Mouse (Mus musculus) retina, embryonic 14.5 days (tissue): ENCODE results near the gene Mtss1l.

Experiments used
- DNase-seq: peaks from one replicate; pipeline ENCODE4 v3.0.0-alpha.2; 2015; ENCODE audit warnings: low spot score

The Mtss1l gene

GRCm38 (mm10) chr8:110720685-110721598 lies at the start of gene Mtss1l:
Mtss1l (plus strand) TSS chr8:110721476.
- peak; percentile 87 for DNase-seq

- no peak for DNase-seq
Observed at GRCm38 (mm10) chr8:110672133-110672532, 49.1 kb upstream of the Mtss1l start.

- no peak for DNase-seq
Observed at GRCm38 (mm10) chr8:110673168-110673567, 48.1 kb upstream of the Mtss1l start.

GRCm38 (mm10) chr8:110674589-110674988 lies 46.7 kb upstream of the Mtss1l start:
- no peak for DNase-seq

- no peak for DNase-seq
Observed at GRCm38 (mm10) chr8:110676702-110677101, 44.6 kb upstream of the Mtss1l start.

- no peak for DNase-seq
Observed at GRCm38 (mm10) chr8:110677174-110677660, 44.1 kb upstream of the Mtss1l start.

- no peak for DNase-seq
Observed at GRCm38 (mm10) chr8:110678989-110679388, 42.3 kb upstream of the Mtss1l start.

- DNase-seq, result no peak
Observed at GRCm38 (mm10) chr8:110687726-110688125, 33.5 kb upstream of the Mtss1l start.

- no peak for DNase-seq
Observed at GRCm38 (mm10) chr8:110689961-110690360, 31.3 kb upstream of the Mtss1l start.

- DNase-seq, result no peak
Observed at GRCm38 (mm10) chr8:110694226-110694625, 27.1 kb upstream of the Mtss1l start.

GRCm38 (mm10) chr8:110694826-110695225 lies 26.4 kb upstream of the Mtss1l start:
- DNase-seq, result peak; percentile 19

- peak; percentile 47 for DNase-seq
Observed at GRCm38 (mm10) chr8:110695431-110695830, 25.8 kb upstream of the Mtss1l start.

- DNase-seq, result no peak
Observed at GRCm38 (mm10) chr8:110696051-110696450, 25.2 kb upstream of the Mtss1l start.

GRCm38 (mm10) chr8:110697571-110697970 lies 23.7 kb upstream of the Mtss1l start:
- no peak for DNase-seq

GRCm38 (mm10) chr8:110698098-110698497 lies 23.2 kb upstream of the Mtss1l start:
- no peak for DNase-seq

GRCm38 (mm10) chr8:110699501-110699900 lies 21.8 kb upstream of the Mtss1l start:
- no peak for DNase-seq

GRCm38 (mm10) chr8:110700561-110700960 lies 20.7 kb upstream of the Mtss1l start:
- DNase-seq, result no peak

- no peak for DNase-seq
Observed at GRCm38 (mm10) chr8:110702636-110703459, 18.4 kb upstream of the Mtss1l start.

GRCm38 (mm10) chr8:110703460-110704061 lies 17.7 kb upstream of the Mtss1l start:
- DNase-seq, result no peak

- no peak for DNase-seq
Observed at GRCm38 (mm10) chr8:110704103-110704502, 17.2 kb upstream of the Mtss1l start.

- DNase-seq, result no peak
Observed at GRCm38 (mm10) chr8:110705391-110706287, 15.6 kb upstream of the Mtss1l start.
